Mouse (Mus musculus): ENCODE measurements around the gene H1foo.

H1foo gene

DNA sequence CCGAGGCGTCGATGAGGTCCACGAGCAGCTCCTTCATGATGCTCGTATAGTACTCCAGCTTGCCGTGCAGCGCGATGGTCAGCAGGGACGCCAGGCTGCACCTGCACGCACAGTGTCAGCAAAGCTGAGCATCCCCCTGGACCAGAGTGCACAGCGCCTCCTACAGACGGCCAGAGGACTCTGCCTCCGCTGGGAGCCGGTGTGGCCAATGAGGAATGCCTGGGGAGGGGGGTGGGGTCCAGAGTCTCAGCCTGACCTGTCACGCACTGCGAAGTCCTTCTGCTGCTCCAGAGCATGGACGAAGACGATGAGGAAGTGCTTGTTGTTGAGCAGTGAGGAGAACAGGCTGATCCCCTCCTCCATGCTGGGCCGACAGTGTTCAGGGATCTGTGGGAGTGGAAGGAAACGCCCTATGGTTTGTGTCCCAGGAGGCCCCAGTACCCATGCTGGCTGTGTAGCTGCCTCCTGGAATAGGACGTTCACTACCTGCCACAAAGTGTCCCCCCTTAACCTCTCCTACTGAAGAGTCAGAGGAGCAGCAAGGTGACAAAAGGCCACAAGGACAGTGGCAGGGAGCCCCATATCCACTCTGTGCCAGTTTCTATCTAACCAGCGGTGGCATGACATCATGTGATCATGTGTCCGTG, 17.8 kb downstream of the H1foo start:
- no peak for DNase-seq

DNA sequence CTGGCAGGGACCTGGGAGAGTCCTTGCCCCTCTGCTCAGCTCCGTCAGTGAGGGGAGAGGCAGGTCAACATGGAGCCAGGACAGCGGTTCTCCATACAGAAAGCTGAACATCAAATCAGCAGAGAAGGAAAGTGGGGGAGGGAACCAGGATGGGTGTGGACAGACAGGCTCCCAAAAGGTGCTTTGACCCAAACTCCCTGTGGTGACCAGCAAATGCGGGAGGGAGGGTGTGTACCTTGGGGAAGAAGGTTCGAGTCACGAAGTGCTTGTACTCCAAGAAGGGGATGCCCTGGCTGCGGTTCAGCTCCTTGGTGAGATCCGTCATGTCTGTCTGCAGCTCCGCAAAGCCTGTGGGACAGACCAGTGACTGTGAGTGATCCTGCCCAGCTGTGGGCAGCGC, 18.9 kb downstream of the H1foo start:
- DNase-seq: no peak

DNA sequence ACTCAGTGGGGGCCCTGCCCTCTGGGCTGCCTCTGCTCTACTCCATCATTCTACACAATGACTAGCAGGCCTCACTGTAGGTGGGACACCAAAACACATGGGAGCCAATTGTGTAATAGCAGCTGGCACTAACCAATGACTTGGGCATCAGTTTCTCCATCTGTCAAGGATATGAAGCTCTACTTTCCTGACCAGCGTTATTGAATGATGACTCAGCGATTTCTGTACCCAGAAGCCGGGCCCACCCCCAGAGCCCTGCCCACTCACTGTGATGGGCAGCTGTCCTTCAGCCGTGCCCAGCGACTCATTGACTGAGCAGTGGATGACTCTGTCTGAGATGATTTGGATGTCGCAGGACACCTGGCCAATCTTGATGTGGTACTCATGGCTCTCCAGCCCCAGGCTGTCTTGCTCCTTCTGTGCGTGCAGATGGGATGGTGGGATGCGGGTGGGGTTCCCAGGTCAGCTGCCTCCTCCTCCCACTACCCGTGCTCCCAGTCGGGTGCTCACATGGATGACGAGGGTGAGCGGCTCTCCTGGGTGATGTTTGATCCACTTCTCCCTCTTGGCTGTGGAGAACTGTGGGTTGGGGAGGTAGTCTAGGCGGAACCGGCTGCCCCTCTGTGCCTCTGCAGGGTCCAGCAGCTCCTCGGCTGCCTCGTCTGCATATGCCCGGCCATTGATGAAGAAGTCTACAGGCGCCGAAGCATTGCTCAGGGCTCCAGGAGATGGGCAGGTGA, 21.7 kb downstream of the H1foo start:
- DNase-seq: no peak

DNA sequence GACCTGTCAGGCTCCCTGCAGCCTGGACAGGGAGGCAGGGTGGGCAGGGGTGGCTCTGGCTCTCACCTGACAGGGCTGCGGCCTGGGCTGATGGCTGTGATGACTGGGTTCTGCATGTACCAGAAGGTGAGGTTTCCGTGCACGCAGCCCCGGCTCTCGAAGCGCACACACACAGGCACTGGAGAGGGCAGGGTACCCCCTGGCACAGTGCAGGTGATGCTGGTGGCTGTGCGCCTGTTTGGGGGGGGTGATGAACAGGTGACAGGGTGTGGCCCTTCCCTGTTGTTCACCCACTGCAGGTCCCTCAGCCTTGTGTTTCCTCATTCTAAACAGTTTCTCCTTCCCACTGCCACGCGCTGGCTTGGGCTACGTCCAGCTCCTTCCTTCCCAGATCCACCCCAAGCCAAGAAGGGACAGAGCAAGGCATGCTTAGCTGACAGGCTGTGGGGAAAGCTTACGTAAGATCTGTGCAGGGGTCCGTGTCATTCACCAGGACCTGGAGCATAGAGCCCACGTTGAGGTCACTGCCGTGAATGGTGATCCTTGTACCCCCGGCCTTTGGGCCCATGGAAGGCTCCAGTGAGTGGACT, 22.6 kb downstream of the H1foo start:
- no peak for DNase-seq

DNA sequence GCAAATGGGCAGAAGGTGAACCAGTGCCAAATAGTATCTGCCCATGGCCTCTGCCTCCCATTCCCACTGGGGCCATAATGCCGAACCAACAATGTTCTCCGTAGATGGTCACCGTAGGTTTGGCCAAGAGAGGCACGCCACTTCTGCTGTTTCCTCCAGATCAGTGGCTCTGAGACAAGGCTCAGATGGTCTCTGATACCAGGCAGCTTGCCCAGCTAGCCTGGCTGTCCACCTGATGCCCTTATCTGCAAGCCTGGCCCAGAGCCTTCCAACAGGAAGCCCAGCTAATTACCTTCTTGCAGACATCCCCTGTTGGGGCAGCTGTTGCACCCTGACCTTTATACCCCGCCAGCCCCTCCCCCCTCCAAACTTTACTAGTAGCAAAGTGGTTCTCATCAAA, 23.3 kb downstream of the H1foo start:
- no peak for DNase-seq

DNA sequence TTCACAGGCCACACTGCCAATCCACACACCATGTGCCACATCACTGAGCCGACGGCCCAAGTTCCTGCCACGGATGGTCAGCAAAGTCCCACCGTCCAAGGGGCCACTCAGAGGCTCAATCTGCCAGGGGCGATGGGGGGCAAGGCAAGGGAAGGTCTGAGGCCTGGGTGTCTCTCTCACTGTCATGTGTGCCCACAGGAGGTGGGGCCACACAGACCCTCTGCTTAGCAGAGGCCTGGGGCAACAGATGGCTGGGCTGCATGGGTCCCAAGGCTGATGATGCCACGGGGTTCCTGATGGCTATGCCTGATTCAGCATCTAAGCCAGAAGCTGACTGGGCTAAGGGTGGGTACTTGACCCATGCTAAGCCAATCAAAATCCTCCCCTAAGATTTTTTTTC, 24.0 kb downstream of the H1foo start:
- DNase-seq: no peak

DNA sequence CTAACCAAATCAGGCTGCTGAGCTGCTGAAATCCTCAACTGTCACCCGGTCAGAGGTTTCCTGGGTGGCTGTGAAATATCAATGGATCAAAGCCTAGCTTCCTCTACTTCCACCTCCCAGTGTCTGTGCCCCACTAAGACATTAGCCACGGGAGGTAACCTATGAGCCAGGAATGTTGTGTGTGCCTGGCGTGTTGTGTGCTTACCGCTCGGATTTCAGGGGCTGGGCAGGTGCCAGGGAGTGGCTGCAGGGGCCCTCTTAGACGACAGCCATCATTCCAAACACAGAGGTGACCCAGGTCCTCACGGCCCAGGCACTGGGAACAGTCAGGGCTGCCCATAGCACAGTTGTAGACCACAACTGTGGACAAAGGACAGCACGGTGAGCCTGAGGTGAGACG, 24.4 kb downstream of the H1foo start:
- DNase-seq: no peak

DNA sequence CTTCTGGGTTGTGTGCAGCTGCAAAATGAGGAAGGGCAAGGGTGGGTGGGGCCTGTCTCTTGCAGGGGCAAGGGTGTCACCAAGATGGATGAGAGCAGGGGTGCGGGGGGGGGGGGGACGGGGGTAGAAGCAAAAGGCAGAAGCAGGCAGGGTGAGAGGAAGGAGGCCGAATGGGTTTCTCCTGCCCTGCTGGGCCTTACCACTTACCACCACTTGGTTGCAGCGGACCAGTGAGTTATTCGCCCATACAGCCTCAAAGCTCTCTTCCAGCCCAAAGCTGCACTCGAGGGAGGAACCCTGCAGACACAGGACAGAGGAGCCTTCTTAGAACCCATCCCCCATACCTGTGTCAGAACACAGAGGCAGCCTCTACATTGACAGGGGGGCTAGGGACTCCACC, 25.2 kb downstream of the H1foo start:
- no peak for DNase-seq

DNA sequence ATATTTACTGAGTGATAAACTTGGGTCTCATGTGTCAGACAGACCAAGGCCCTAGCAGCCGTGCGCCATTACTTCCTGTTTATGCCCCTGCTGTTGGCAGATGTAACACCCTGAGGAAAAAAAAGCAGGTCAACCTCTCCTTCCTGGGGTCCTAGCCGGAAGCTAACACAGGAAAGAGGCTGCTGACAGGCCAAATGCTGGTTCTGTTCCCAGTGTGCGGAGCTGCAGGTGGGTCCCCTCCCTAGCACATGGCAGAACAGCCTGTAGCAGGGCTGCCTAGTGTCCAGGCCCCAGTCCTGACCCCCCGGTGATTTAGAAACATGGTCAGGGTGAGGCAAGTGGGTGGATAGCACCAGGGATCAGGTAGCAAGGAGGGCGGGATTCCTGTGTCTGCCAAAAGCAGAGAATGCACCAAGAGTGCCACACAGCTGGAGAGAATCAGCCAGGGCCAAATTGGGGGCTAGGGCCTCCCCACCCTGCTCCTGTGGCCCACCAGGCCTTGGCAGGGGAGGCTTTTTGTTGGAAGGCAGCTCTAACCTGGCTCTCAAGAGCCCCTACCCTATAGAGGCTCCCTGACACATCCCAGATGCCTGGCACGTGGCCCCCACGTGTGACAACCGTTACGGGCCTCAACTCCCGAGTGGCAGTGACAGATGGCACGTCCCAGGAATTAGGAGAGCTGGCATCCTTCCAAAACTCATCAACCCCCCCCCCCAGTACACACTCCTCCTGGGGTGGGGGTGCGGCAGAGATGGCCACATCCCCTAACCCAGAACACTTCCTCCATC, 26.7 kb downstream of the H1foo start:
- DNase-seq: peak; percentile 66 to 78

DNA sequence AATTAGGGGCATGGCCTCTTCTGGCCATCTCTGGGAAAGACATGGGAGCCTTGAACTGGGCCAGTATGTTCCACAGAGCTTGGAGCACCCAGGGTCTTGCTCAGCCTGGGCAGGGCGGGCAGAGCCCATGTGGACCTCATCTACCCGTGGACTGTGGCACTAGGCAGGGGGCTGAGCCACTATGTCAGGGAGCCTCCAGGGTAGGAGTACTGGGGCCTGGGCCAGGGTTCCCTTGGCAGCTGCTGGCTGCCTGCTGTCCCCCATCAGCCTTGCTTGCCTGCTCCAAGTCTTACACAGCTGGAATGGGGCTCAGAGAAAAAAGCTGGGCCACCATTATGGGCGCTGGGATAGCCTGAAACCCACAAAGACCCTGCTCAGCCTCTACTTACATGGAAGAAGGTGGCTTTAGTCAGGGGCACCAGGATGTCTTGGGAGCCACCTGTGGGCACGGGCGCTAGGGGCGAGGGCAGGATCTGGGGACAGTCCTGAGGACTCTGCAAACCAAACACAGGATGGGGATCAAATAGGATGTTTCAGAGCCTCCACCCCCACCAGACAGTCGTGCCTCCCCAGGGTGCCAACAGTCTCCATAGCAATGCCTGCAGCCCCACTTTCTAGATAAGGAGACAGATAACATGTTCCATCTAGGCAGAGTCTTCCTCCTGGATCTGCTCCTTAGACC, 27.5 kb downstream of the H1foo start:
- peak in 1 of 2 experiments; percentile 79 for DNase-seq

DNA sequence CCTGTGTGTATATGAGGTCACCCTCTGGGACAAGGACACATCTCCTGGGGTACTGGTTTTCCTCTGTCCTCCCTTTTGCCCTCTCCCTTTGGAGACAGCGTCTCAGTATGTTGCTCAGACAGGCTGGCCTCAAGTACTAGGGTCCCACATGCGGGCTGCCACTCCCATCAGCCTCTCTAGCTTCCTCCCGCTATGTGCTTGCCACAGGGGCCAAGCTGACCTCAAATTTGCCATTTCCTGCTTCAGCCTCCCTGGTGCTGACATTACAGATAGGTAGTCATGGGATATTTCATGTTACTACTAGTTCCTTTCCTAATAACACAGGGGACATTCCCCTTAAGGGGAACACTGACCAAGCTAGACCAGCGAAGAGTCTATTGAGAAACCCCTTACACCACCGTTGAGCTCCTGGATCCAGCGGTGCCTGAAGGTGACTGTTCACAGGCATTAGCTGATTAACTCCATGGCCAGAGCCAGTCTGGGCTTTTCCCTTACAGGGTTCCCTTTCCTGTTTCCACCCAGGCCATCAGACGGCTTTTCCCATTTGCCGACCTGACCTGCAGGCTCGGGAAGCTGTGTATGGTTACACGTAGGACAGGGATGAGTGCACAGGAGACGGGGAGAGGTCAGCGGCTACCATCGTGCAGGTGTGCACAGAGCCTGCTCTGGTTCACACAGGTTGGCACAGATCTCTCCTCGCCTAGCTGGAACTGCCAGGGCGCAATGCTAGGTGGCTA, 28.6 kb downstream of the H1foo start:
- no peak for DNase-seq

DNA sequence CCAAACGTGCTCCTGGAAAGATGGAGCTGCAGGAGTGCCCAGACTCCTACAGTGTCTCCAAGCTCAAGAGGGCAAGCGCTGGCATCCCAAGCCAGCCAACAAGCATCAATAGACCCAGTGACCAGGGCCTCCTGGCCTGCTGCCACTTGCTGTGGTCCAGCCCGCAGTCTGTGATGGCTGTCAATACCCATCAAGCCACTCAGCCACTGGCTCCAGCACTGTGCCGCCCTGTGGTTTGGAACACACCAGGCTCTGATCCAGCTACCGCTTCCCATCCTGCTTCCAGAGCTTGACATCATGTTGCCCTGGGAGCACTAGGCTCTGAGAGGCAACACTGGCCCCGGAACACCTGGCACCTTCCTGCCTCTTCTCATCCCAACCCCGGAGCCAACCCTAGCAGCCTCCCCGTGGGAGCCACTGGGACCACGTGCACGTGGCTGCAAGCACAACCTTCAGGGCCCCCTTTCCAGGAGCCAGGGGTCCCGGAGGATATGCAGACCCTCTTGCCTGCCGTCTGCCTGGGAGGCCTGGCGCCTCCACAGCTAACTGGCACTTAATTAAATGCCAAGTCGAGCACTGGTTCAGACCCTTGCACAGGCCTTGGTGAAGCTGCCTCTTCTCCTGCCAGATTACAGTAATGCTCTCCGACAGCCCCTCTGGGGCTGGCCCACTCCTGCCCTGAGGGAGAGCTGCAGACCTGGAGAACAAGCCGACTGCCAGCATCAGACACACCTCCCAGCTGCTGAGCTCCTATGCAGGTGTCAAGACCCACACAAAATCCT, 29.3 kb downstream of the H1foo start:
- no peak for DNase-seq

DNA sequence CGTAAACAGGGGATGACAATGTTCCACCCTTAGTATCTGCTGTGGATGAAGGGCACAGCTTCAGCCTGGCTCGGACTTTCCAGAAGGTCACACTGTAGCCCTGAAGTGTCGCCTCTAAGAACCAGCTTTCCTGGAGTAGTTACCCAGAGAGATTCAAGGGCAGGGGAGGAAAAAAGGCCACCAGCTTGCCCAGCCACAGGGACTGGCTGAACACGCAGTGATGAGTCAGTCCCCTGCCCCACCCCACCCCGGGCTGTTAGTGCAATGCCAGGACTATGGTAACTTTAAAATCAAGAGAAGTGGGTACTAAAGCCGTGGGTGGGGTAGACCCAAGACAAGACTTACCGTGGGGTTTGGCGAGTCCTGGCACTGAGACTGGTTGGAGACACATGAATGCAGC, 30.9 kb downstream of the H1foo start:
- no peak for DNase-seq

DNA sequence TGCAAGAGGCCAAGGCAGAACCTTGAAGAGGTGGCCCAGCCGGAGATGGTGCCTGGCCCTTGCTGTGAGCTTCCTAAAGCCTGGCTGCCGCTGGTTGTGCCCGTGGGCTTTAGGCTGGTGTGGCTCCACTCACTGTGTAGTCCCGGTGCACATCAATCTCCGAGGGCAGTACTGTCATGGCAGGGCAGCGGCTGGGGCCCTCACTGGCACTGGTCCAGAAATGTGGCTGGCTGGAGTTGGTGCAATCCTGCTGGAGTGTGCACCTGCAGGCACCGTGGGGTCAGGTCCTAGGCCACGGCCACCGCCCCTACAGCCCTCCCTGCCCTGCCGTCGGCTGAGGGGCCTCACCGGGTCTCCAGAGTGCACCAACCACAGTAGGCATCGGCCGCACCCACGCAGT, 33.1 kb downstream of the H1foo start:
- DNase-seq: no peak

DNA sequence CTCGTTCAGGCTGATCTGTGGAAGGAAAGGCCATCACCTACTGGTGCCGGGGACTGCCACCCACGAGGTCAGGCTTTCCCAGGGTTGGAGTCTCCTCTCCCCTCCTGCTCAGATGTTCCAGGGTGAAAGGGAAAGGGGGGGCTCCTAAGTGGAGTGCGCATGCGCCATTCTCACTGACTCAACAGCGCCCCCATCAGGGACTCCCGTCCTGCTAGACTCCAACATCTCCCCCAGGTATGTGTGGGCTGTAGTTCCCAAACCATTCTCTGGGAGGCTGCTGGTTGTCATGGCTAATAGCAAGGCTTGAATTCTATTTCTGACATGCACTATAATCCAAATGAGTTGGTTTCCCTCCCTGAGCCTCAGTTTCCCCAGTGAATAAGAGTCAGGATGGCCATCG, 33.9 kb downstream of the H1foo start:
- DNase-seq: no peak

DNA sequence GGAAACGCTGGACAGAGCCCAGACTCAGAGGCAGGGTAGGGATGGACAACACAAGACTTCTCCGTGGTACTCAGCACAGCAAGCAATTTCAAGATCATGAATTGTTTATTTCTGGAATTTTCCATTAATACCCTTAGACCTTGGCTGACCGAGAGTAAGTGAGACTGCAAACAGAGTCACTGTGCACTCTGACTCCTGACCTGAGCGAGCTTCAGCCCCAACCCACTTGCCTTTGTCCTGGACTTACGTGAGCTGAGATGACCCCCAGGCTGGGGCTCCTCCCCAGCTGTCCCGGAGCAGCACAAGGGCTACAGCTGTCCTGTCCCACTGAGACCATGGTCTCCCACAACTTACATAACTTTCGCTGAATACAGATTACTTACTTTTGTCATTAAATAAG, 38.2 kb downstream of the H1foo start:
- peak in 1 of 2 experiments; percentile 53 for DNase-seq

DNA sequence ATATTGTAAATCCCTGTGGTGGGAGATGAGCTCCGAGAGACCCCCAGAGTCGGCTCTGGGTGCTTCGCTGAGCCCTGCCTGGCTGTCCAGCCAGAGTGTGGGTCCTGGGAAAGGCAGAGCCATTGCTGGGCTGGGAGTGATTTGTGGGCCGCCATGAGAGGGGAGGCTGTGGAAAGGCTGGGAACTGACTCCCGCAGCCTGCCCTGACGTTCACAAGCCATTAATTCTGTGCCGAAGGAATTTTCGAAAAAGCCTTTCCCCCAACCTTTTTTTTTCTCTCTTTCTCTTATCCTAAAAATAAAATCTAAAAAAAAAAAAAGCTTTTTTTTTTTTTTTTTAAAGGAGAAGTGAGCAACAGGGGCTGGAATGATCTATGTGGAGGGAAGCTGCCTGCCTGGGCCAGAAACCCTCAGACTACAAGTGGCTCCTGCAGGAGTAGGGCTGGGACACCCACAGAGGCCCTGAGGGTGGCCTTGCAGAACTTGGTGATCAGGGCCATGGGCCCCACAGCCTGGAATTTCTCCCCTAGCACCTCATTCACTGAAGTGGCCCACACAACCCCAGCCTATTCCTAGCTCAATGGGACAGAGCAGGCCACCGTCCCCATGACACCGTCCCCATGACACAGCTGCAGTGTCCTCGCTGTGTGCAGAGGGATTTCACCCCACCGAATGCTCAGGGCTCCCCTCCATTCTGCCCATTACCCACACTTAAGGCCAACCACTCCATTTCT, 38.7 kb downstream of the H1foo start:
- peak; percentile 60 to 89 for DNase-seq

DNA sequence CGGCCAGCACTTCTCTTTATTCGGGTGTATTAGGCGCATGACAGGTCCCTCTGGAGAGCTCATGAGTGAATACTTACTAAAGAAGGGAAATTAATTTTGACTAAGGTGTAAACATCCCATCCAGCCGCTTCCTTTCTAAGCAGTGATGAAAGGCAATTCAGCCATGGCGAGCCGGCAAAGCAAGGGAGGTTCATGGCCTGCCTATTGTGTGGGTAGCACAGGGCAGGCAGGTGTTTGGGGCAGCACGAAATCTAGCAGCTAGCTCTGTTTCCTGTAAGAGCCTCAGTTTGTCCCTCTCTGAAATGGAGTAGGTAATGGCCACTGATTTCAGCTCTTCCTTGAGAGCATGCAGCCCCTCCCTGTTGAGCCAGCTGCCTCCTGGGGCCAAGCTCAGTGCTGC, 39.8 kb downstream of the H1foo start:
- peak in 1 of 2 experiments; percentile 64 for DNase-seq

DNA sequence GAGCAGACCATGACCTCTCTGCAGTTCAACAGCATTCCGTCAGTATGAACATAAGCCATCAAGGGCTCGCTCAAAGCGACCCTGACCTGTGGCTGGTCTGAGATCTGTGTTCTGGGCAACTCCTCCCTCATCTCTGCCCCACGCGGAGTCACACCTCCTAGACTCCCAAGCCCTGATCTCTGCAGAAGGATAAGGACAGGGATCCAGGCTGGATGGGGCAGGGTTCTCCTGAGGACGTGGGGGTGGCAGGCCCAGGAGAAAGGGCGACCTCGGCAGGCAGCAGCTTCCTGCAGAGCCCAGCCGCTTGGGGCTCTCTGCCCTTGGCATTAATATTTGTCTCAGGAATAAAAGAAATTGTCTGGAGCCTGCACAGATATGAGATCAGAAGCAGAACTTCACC, 40.9 kb downstream of the H1foo start:
- DNase-seq: no peak

DNA sequence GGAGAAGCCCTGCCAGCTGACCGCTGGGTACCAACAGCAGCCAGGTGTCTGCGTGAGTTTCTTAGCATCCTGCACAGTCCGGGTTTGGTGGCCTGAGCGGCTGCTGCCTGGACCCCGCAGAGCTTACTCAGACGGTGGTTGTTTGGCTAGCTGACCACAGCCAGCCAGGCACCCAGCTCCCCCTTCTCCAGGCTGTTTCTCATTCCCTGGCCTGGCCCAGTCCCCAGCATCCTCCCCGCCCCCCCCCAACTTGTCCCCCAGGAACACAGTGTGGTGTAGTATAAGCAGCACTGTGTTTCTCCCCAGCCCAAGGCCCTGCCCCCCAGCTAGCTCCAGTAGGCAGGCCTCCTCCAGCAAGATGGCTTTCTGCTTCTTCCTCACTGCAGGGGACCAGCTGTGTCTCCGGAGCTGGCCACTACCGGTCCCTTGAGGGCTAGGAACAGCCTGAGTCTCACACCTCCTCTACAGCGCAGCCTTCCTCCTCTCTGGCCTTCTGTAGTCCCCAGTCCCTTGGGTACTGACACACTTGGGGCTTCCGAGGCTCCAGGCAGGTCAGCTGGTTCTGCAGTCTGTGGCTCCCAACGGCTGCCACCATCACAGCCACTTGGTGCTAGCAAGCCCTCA, 41.8 kb downstream of the H1foo start:
- peak in 1 of 2 experiments; percentile 58 for DNase-seq

Data from lung, postnatal 4 days (tissue).